Mouse (Mus musculus): ENCODE data around the gene Gm37240. TPM values are rescaled to one million over a fixed set of nuclear protein-coding genes. Genes with fewer than 3 reads are reported as not detected.

Gm37240 gene
- polyA plus RNA-seq, 1 experiment from 2014 or later: 0.11 TPM

- DNase-seq (no peak), ATAC-seq (ENCODE audit: low FRiP score, low TSS enrichment) (no peak)
- H3K4me1 ChIP-seq (ENCODE audit: control insufficient read depth, insufficient read depth, low read length): no peaks in the 10 kb centered on the region
- H3K4me3 ChIP-seq (replicated peaks; ENCODE audit: low read depth, low read length): no peak overlapping the region
- no peak overlapping the region for H3K27ac ChIP-seq (replicated peaks; ENCODE audit: low read depth, low read length)
- no peak overlapping the region for H3K4me2 ChIP-seq (ENCODE audit: low read length)
- H3K9me3 ChIP-seq (ENCODE audit: control insufficient read depth, low read length): no peaks in the 10 kb centered on the region
- WGBS: 46% methylated on average over 2 of the region's 2 CpGs
- no peak overlapping the region for H3K9ac ChIP-seq (replicated peaks; ENCODE audit: low read length)
- no peaks in the 10 kb centered on the region for H3K27me3 ChIP-seq (ENCODE audit: control insufficient read depth, insufficient read depth, low read length)
- H3K36me3 ChIP-seq (ENCODE audit: control insufficient read depth, insufficient read depth, low read length): no peaks in the 10 kb centered on the region
These were observed 778.1 kb downstream of the Gm37240 start for GRCm38 (mm10) chr3:85109221-85109620.

- Histone ChIP-seq H3K9ac (replicated peaks; ENCODE audit: low read length) (no peak overlapping the region), H3K9me3 (ENCODE audit: control insufficient read depth, low read length) (no peaks in the 10 kb centered on the region), H3K36me3 (ENCODE audit: control insufficient read depth, insufficient read depth, low read length) (no peaks in the 10 kb centered on the region), H3K27ac (replicated peaks; ENCODE audit: low read depth, low read length) (no peak overlapping the region), H3K4me2 (ENCODE audit: low read length) (no peak overlapping the region), H3K4me3 (replicated peaks; ENCODE audit: low read depth, low read length) (no peak overlapping the region), H3K4me1 (ENCODE audit: control insufficient read depth, insufficient read depth, low read length) (no peaks in the 10 kb centered on the region), H3K27me3 (ENCODE audit: control insufficient read depth, insufficient read depth, low read length) (no peaks in the 10 kb centered on the region)
- 86% methylated on average over 3 of the region's 3 CpGs for WGBS
- DNase-seq: no peak
- ATAC-seq (ENCODE audit: low FRiP score, low TSS enrichment): no peak
These were observed 778.9 kb downstream of the Gm37240 start for GRCm38 (mm10) chr3:85108396-85108795.

- no peak overlapping the region for H3K4me2 ChIP-seq (ENCODE audit: low read length)
- H3K4me3 ChIP-seq (replicated peaks; ENCODE audit: low read depth, low read length): no peak overlapping the region
- no peaks in the 10 kb centered on the region for H3K4me1 ChIP-seq (ENCODE audit: control insufficient read depth, insufficient read depth, low read length)
- WGBS: 67% methylated on average over 11 of the region's 11 CpGs
- peak; percentile 26 for DNase-seq
- no peaks in the 10 kb centered on the region for H3K36me3 ChIP-seq (ENCODE audit: control insufficient read depth, insufficient read depth, low read length)
- H3K9ac ChIP-seq (replicated peaks; ENCODE audit: low read length): no peak overlapping the region
- ATAC-seq (ENCODE audit: low FRiP score, low TSS enrichment): no peak
- H3K27ac ChIP-seq (replicated peaks; ENCODE audit: low read depth, low read length): no peak overlapping the region
- no peaks in the 10 kb centered on the region for H3K27me3 ChIP-seq (ENCODE audit: control insufficient read depth, insufficient read depth, low read length)
- H3K9me3 ChIP-seq (ENCODE audit: control insufficient read depth, low read length): no peaks in the 10 kb centered on the region
These were observed 780.4 kb downstream of the Gm37240 start for GRCm38 (mm10) chr3:85106956-85107355.

GRCm38 (mm10) chr3:85104301-85104700, 783.0 kb downstream of the Gm37240 start:
- no peak for ATAC-seq (ENCODE audit: low FRiP score, low TSS enrichment)
- no peak for DNase-seq
- WGBS: 73% methylated on average over 5 of the region's 5 CpGs
- H3K4me3 ChIP-seq (replicated peaks; ENCODE audit: low read depth, low read length): no peak overlapping the region
- H3K27me3 ChIP-seq (ENCODE audit: control insufficient read depth, insufficient read depth, low read length): no peaks in the 10 kb centered on the region
- no peaks in the 10 kb centered on the region for H3K36me3 ChIP-seq (ENCODE audit: control insufficient read depth, insufficient read depth, low read length)
- no peak overlapping the region for H3K27ac ChIP-seq (replicated peaks; ENCODE audit: low read depth, low read length)
- H3K4me2 ChIP-seq (ENCODE audit: low read length): no peak overlapping the region
- H3K4me1 ChIP-seq (ENCODE audit: control insufficient read depth, insufficient read depth, low read length): no peaks in the 10 kb centered on the region
- H3K9ac ChIP-seq (replicated peaks; ENCODE audit: low read length): no peak overlapping the region
- H3K9me3 ChIP-seq (ENCODE audit: control insufficient read depth, low read length): no peaks in the 10 kb centered on the region

- no peak overlapping the region for H3K4me2 ChIP-seq (ENCODE audit: low read length)
- no peaks in the 10 kb centered on the region for H3K27me3 ChIP-seq (ENCODE audit: control insufficient read depth, insufficient read depth, low read length)
- H3K36me3 ChIP-seq (ENCODE audit: control insufficient read depth, insufficient read depth, low read length): no peaks in the 10 kb centered on the region
- H3K4me1 ChIP-seq (ENCODE audit: control insufficient read depth, insufficient read depth, low read length): no peaks in the 10 kb centered on the region
- ATAC-seq (ENCODE audit: low FRiP score, low TSS enrichment) (no peak), DNase-seq (no peak)
- 67% methylated on average over 21 of the region's 21 CpGs for WGBS
- no peak overlapping the region for H3K4me3 ChIP-seq (replicated peaks; ENCODE audit: low read depth, low read length)
- no peak overlapping the region for H3K27ac ChIP-seq (replicated peaks; ENCODE audit: low read depth, low read length)
- no peaks in the 10 kb centered on the region for H3K9me3 ChIP-seq (ENCODE audit: control insufficient read depth, low read length)
- no peak overlapping the region for H3K9ac ChIP-seq (replicated peaks; ENCODE audit: low read length)
These were observed 806.3 kb downstream of the Gm37240 start for GRCm38 (mm10) chr3:85080882-85081558.

GRCm38 (mm10) chr3:85064113-85064512, 823.2 kb downstream of the Gm37240 start:
- H3K27ac ChIP-seq (replicated peaks; ENCODE audit: low read depth, low read length): no peak overlapping the region
- H3K36me3 ChIP-seq (ENCODE audit: control insufficient read depth, insufficient read depth, low read length): no peaks in the 10 kb centered on the region
- H3K27me3 ChIP-seq (ENCODE audit: control insufficient read depth, insufficient read depth, low read length): no peaks in the 10 kb centered on the region
- no peaks in the 10 kb centered on the region for H3K4me1 ChIP-seq (ENCODE audit: control insufficient read depth, insufficient read depth, low read length)
- H3K4me2 ChIP-seq (ENCODE audit: low read length): no peak overlapping the region
- no peak for ATAC-seq (ENCODE audit: low FRiP score, low TSS enrichment)
- DNase-seq: no peak
- H3K9me3 ChIP-seq (ENCODE audit: control insufficient read depth, low read length): peaks cover under 1% of the 10 kb centered on the region; the same call in 1 of the 2 replicates
- H3K9ac ChIP-seq (replicated peaks; ENCODE audit: low read length): no peak overlapping the region
- no peak overlapping the region for H3K4me3 ChIP-seq (replicated peaks; ENCODE audit: low read depth, low read length)
- WGBS: 67% methylated on average over 7 of the region's 7 CpGs

- H3K36me3 ChIP-seq (ENCODE audit: control insufficient read depth, insufficient read depth, low read length): no peaks in the 10 kb centered on the region
- ATAC-seq (ENCODE audit: low FRiP score, low TSS enrichment) (no peak), DNase-seq (no peak)
- no peaks in the 10 kb centered on the region for H3K4me1 ChIP-seq (ENCODE audit: control insufficient read depth, insufficient read depth, low read length)
- no peak overlapping the region for H3K4me2 ChIP-seq (ENCODE audit: low read length)
- no peaks in the 10 kb centered on the region for H3K9me3 ChIP-seq (ENCODE audit: control insufficient read depth, low read length)
- no peaks in the 10 kb centered on the region for H3K27me3 ChIP-seq (ENCODE audit: control insufficient read depth, insufficient read depth, low read length)
- WGBS: 97% methylated on average over 7 of the region's 7 CpGs
- H3K27ac ChIP-seq (replicated peaks; ENCODE audit: low read depth, low read length): no peak overlapping the region
- H3K4me3 ChIP-seq (replicated peaks; ENCODE audit: low read depth, low read length): no peak overlapping the region
- H3K9ac ChIP-seq (replicated peaks; ENCODE audit: low read length): no peak overlapping the region
These were observed 827.2 kb downstream of the Gm37240 start for GRCm38 (mm10) chr3:85060153-85060552.

- H3K4me1 ChIP-seq (ENCODE audit: control insufficient read depth, insufficient read depth, low read length): no peaks in the 10 kb centered on the region
- no peak overlapping the region for H3K4me2 ChIP-seq (ENCODE audit: low read length)
- ATAC-seq (ENCODE audit: low FRiP score, low TSS enrichment): no peak
- no peaks in the 10 kb centered on the region for H3K36me3 ChIP-seq (ENCODE audit: control insufficient read depth, insufficient read depth, low read length)
- H3K4me3 ChIP-seq (replicated peaks; ENCODE audit: low read depth, low read length): no peak overlapping the region
- H3K27ac ChIP-seq (replicated peaks; ENCODE audit: low read depth, low read length): no peak overlapping the region
- no peak for DNase-seq
- H3K9ac ChIP-seq (replicated peaks; ENCODE audit: low read length): no peak overlapping the region
- no peaks in the 10 kb centered on the region for H3K9me3 ChIP-seq (ENCODE audit: control insufficient read depth, low read length)
- no peaks in the 10 kb centered on the region for H3K27me3 ChIP-seq (ENCODE audit: control insufficient read depth, insufficient read depth, low read length)
- 85% methylated on average over 6 of the region's 6 CpGs for WGBS
These were observed 830.1 kb downstream of the Gm37240 start for GRCm38 (mm10) chr3:85057245-85057644.

GRCm38 (mm10) chr3:85053526-85053925, 833.8 kb downstream of the Gm37240 start:
- WGBS: 81% methylated on average over 4 of the region's 4 CpGs
- Histone ChIP-seq H3K4me1 (ENCODE audit: control insufficient read depth, insufficient read depth, low read length) (0 out of 2 replicates have a peak, but pooled peaks cover 5% of the 10 kb centered on the region), H3K27ac (replicated peaks; ENCODE audit: low read depth, low read length) (no peak overlapping the region), H3K36me3 (ENCODE audit: control insufficient read depth, insufficient read depth, low read length) (no peaks in the 10 kb centered on the region), H3K4me2 (ENCODE audit: low read length) (no peak overlapping the region), H3K27me3 (ENCODE audit: control insufficient read depth, insufficient read depth, low read length) (no peaks in the 10 kb centered on the region), H3K9me3 (ENCODE audit: control insufficient read depth, low read length) (no peaks in the 10 kb centered on the region), H3K4me3 (replicated peaks; ENCODE audit: low read depth, low read length) (no peak overlapping the region), H3K9ac (replicated peaks; ENCODE audit: low read length) (no peak overlapping the region)
- ATAC-seq (ENCODE audit: low FRiP score, low TSS enrichment) (no peak), DNase-seq (no peak)

All from midbrain, embryonic 14.5 days (tissue).